Mouse (Mus musculus): ENCODE results near the gene Fbxl18. TPM values are rescaled to one million over a fixed set of nuclear protein-coding genes. Genes with fewer than 3 reads are reported as not detected.

Gene Fbxl18
- total and polyA plus RNA-seq, 2 experiments from 2014 or later: 27.5 to 52.8 TPM

DNA sequence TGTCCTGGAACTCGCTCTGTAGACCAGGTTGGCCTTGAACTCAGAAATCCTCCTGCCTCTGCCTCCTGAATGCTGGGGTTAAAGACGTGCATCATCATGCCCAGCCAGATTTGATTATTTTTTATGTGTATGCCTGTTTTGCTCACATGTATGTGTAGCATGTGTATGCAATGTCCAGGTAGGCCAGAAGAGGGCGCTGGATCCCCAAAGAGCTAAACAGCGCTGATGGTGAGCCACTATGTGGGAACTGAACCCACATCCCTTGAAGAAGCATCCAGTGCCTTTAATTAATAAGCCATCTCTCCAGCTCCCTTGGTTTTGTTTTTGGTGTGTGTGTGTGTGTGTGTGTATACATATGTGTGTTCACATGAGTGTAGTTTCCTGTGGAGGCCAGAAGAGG lies 38.8 kb downstream of the Fbxl18 start:
- Histone ChIP-seq H3K27me3 (ENCODE audit: insufficient read depth, low read length) (no peaks in the 10 kb centered on the region), H3K4me3 (ENCODE audit: low read depth, low read length) (no peak overlapping the region), H3K9me3 (ENCODE audit: low read length) (no peaks in the 10 kb centered on the region), H3K4me1 (ENCODE audit: insufficient read depth, low read length) (no peaks in the 10 kb centered on the region; the same call in 1 of the 2 replicates), H3K4me2 (ENCODE audit: low read depth, low read length, poor library complexity, severe bottlenecking) (no peak overlapping the region), H3K36me3 (ENCODE audit: insufficient read depth, low read length) (no peaks in the 10 kb centered on the region), H3K9ac (replicated peaks; ENCODE audit: low read length, poor library complexity, severe bottlenecking) (no peak overlapping the region), H3K27ac (ENCODE audit: low read depth, low read length) (no peak overlapping the region)
- peak; percentile 55 for TF ChIP-seq CTCF (IDR thresholded peaks at IDR 0.05)
- DNase-seq (ENCODE audit: low spot score) (no peak), ATAC-seq (ENCODE audit: low FRiP score) (no peak)
- 85% methylated on average over 4 of the region's 4 CpGs for WGBS

DNA sequence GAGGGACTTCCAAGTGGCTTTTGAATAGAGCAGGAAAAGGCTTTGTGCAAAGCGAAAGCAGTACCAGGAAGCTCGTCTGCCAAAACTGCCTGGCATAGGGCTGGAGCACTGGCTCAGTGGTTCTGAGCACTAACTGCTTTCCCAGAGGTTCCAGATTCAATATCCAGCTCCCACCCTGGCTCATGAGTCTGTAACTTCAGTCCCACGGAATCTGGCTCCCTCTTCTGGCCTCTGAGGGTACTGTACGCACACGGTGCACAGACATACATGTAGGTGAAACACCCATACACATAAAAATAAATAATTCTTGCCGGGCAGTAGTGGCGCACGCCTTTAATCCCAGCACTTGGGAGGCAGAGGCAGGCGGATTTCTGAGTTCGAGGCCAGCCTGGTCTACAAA lies 40.3 kb downstream of the Fbxl18 start:
- Histone ChIP-seq H3K36me3 (ENCODE audit: insufficient read depth, low read length) (no peaks in the 10 kb centered on the region), H3K4me1 (ENCODE audit: insufficient read depth, low read length) (no peaks in the 10 kb centered on the region; the same call in 1 of the 2 replicates), H3K4me3 (ENCODE audit: low read depth, low read length) (no peak overlapping the region), H3K27me3 (ENCODE audit: insufficient read depth, low read length) (no peaks in the 10 kb centered on the region), H3K27ac (ENCODE audit: low read depth, low read length) (no peak overlapping the region), H3K9ac (replicated peaks; ENCODE audit: low read length, poor library complexity, severe bottlenecking) (no peak overlapping the region), H3K9me3 (ENCODE audit: low read length) (no peaks in the 10 kb centered on the region), H3K4me2 (ENCODE audit: low read depth, low read length, poor library complexity, severe bottlenecking) (no peak overlapping the region)
- peak; percentile 46; the same call in 1 of the 2 replicates for ATAC-seq (ENCODE audit: low FRiP score)
- DNase-seq (ENCODE audit: low spot score): peak; percentile 81
- WGBS: 80% methylated on average over 10 of the region's 10 CpGs
- peak; percentile 83 for TF ChIP-seq CTCF (IDR thresholded peaks at IDR 0.05)

GRCm38 (mm10) chr5:142853585-142853984 lies 41.6 kb downstream of the Fbxl18 start:
- Histone ChIP-seq H3K4me1 (ENCODE audit: insufficient read depth, low read length) (no peaks in the 10 kb centered on the region; the same call in 1 of the 2 replicates), H3K4me3 (ENCODE audit: low read depth, low read length) (no peak overlapping the region), H3K36me3 (ENCODE audit: insufficient read depth, low read length) (no peaks in the 10 kb centered on the region), H3K4me2 (ENCODE audit: low read depth, low read length, poor library complexity, severe bottlenecking) (no peak overlapping the region), H3K27ac (ENCODE audit: low read depth, low read length) (no peak overlapping the region), H3K9ac (replicated peaks; ENCODE audit: low read length, poor library complexity, severe bottlenecking) (no peak overlapping the region), H3K9me3 (ENCODE audit: low read length) (no peaks in the 10 kb centered on the region), H3K27me3 (ENCODE audit: insufficient read depth, low read length) (no peaks in the 10 kb centered on the region)
- 78% methylated on average over 6 of the region's 6 CpGs for WGBS
- no peak for DNase-seq (ENCODE audit: low spot score)
- ATAC-seq (ENCODE audit: low FRiP score): no peak
- TF ChIP-seq CTCF (IDR thresholded peaks at IDR 0.05): no peak

DNA sequence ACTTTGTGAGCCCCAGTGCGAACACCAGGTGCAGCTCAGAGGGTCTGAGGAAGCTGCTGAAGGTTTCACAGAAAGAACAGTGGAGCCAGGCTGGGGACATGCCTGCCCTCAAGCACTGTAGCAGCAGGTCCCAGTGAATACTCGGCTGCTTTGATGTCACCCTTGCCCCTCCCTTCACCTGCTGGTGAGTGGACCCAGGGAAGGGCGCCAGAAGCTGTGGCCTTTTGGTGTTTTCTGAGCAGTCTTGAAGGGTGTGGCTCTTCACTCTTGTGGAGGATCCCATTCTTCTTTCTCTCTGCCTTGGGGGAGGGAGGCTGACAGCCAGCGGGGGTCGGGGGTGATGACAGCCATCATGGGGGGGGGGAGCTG lies 43.6 kb downstream of the Fbxl18 start:
- H3K4me1 ChIP-seq (ENCODE audit: insufficient read depth, low read length): no peaks in the 10 kb centered on the region
- no peak overlapping the region for H3K27ac ChIP-seq (ENCODE audit: low read depth, low read length)
- H3K4me2 ChIP-seq (ENCODE audit: low read depth, low read length, poor library complexity, severe bottlenecking): no peak overlapping the region
- TF ChIP-seq CTCF (IDR thresholded peaks at IDR 0.05): no peak
- H3K9ac ChIP-seq (replicated peaks; ENCODE audit: low read length, poor library complexity, severe bottlenecking): no peak overlapping the region
- H3K9me3 ChIP-seq (ENCODE audit: low read length): no peaks in the 10 kb centered on the region
- H3K4me3 ChIP-seq (ENCODE audit: low read depth, low read length): no peak overlapping the region
- no peaks in the 10 kb centered on the region for H3K27me3 ChIP-seq (ENCODE audit: insufficient read depth, low read length)
- WGBS: 75% methylated on average over 5 of the region's 5 CpGs
- no peaks in the 10 kb centered on the region for H3K36me3 ChIP-seq (ENCODE audit: insufficient read depth, low read length)
- DNase-seq (ENCODE audit: low spot score) (no peak), ATAC-seq (ENCODE audit: low FRiP score) (no peak)

DNA sequence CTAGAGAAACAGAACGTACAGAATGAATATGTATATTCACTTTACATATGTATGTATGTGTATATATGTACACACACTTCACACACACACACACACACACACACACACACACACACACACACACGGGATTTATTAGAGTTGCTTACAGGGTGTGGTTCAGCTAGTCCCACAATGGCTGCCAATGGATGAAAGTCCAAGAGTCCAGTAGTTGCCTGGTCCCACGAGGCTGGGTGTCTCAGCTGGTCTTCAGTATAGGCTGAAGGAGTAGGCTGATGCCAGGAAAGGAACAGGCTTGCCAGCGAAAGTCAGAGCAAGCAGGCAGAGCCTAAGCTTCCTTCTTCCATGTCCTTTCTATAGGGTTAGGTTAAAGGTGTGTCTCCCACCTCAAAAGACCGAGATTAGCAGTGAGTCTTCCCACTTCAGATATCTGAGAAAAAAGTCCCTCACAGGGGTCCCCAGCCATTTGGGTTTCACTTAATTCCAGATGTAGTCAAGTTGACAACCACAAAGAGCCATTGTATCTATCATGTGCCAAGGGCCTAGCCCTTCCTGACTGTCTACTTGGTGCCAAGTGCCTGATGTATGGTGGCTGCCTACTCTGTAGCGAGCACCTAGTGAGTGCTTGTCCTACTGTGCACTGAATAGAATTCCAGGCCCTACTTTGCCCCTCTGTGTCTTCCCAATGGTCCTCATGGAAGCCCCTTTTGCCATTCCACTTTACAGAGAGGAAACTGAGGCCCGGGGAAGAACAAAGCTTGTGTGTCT lies 44.1 kb downstream of the Fbxl18 start:
- Histone ChIP-seq H3K27me3 (ENCODE audit: insufficient read depth, low read length) (no peaks in the 10 kb centered on the region), H3K36me3 (ENCODE audit: insufficient read depth, low read length) (no peaks in the 10 kb centered on the region), H3K9me3 (ENCODE audit: low read length) (no peaks in the 10 kb centered on the region), H3K4me2 (ENCODE audit: low read depth, low read length, poor library complexity, severe bottlenecking) (no peak overlapping the region), H3K27ac (ENCODE audit: low read depth, low read length) (no peak overlapping the region), H3K9ac (replicated peaks; ENCODE audit: low read length, poor library complexity, severe bottlenecking) (no peak overlapping the region), H3K4me3 (ENCODE audit: low read depth, low read length) (no peak overlapping the region), H3K4me1 (ENCODE audit: insufficient read depth, low read length) (no peaks in the 10 kb centered on the region)
- DNase-seq (ENCODE audit: low spot score) (no peak), ATAC-seq (ENCODE audit: low FRiP score) (no peak)
- no peak for TF ChIP-seq CTCF (IDR thresholded peaks at IDR 0.05)
- WGBS: 87% methylated on average over 7 of the region's 7 CpGs

DNA sequence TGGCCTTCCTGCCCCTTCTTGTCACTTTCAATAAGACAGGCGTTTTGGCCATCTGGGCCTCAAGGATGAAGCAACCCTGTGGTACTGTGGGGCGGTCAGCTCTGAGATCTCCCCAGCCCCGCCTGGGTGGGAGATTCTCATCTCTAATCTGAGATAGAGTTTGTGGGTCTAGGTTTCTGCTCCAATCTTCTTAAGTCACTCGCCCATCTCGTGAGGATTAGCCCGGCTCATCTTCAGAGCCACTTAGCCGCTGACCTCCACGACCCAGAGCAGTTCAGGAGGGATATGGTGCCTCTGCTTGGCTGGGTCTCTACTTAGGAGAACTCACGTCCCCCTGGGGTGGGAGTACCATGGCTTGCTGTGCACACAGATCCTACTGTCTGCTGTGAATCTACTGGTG lies 44.7 kb downstream of the Fbxl18 start:
- Histone ChIP-seq H3K4me3 (ENCODE audit: low read depth, low read length) (no peak overlapping the region), H3K9me3 (ENCODE audit: low read length) (no peaks in the 10 kb centered on the region), H3K27ac (ENCODE audit: low read depth, low read length) (no peak overlapping the region), H3K27me3 (ENCODE audit: insufficient read depth, low read length) (no peaks in the 10 kb centered on the region), H3K4me1 (ENCODE audit: insufficient read depth, low read length) (no peaks in the 10 kb centered on the region), H3K36me3 (ENCODE audit: insufficient read depth, low read length) (no peaks in the 10 kb centered on the region), H3K4me2 (ENCODE audit: low read depth, low read length, poor library complexity, severe bottlenecking) (no peak overlapping the region), H3K9ac (replicated peaks; ENCODE audit: low read length, poor library complexity, severe bottlenecking) (no peak overlapping the region)
- DNase-seq (ENCODE audit: low spot score) (no peak), ATAC-seq (ENCODE audit: low FRiP score) (no peak)
- 58% methylated on average over 9 of the region's 9 CpGs for WGBS
- TF ChIP-seq CTCF (IDR thresholded peaks at IDR 0.05): no peak
